Mouse (Mus musculus) midbrain, postnatal 0 days (tissue): ENCODE results near the gene Kpna6. TPM values are rescaled to one million over a fixed set of nuclear protein-coding genes. Genes with fewer than 3 reads are reported as not detected.
A peak's percentile ranks its signal among the peaks of the same experiment; 100 is the strongest.

Experiments used
- ATAC-seq: fragments of 200-750 bp; cut with Nextera tagmentation; 2 replicates; pipeline ENCODE4 v1.8.0; 2017; ENCODE audit warnings: moderate number of reproducible peaks, mild to moderate bottlenecking, moderate TSS enrichment, moderate library complexity; ENCODE audit not compliant: low FRiP score
- DNase-seq: peaks from one replicate; pipeline ENCODE4 v3.0.0-alpha.2; 2015; ENCODE audit warnings: low spot score
- H3K27ac ChIP-seq: fragments of 300-500 bp; sonication (generic); 2 replicates; pipeline ENCODE4 v1.5.1; 2014; ENCODE audit warnings: low read depth, mild to moderate bottlenecking, low read length, mixed read lengths
- H3K27me3 ChIP-seq: fragments of 300-500 bp; sonication (generic); 2 replicates; pipeline ENCODE4 v1.6.1; 2014; ENCODE audit warnings: low read length, control low read depth, mixed read lengths; ENCODE audit not compliant: insufficient read depth
- H3K36me3 ChIP-seq: fragments of 300-500 bp; sonication (generic); 2 replicates; pipeline ENCODE4 v1.6.1; 2014; ENCODE audit warnings: low read length, control low read depth, mixed read lengths; ENCODE audit not compliant: insufficient read depth
- H3K4me1 ChIP-seq: fragments of 300-500 bp; sonication (generic); 2 replicates; pipeline ENCODE4 v1.6.1; 2014; ENCODE audit warnings: mild to moderate bottlenecking, control low read depth, antibody characterized with exemption, low read length, mixed read lengths; ENCODE audit not compliant: insufficient read depth
- H3K4me2 ChIP-seq: fragments of 300-500 bp; sonication (generic); 2 replicates; pipeline ENCODE4 v1.6.1; 2014; ENCODE audit warnings: low read depth, mild to moderate bottlenecking, low read length, mixed read lengths; ENCODE audit not compliant: poor library complexity, severe bottlenecking
- H3K4me3 ChIP-seq: fragments of 300-500 bp; sonication (generic); 2 replicates; pipeline ENCODE4 v1.5.1; 2014; ENCODE audit warnings: low read depth, mild to moderate bottlenecking, low read length, moderate library complexity
- H3K9ac ChIP-seq: fragments of 300-500 bp; sonication (generic); replicated peaks from 2 replicates; pipeline ENCODE4 v1.6.1; 2014; ENCODE audit warnings: mild to moderate bottlenecking, low read length, moderate library complexity, mixed read lengths; ENCODE audit not compliant: poor library complexity, severe bottlenecking
- H3K9me3 ChIP-seq: fragments of 300-500 bp; sonication (generic); 2 replicates; pipeline ENCODE4 v1.6.1; 2016; ENCODE audit warnings: low read length, control low read depth
- CTCF ChIP-seq: IDR thresholded peaks from 2 replicates; pipeline ENCODE4 v1.5.1; 2016; ENCODE audit warnings: antibody characterized with exemption, mild to moderate bottlenecking
- WGBS: fragments of 180-500 bp; shearing (Covaris S2); extraction: QIAGEN DNeasy Blood & Tissue Kit; methylation state at CpG from one replicate; pipeline ENCODE4 v1.1.7; 2014; 5-methylcytosine and 5-hydroxymethylcytosine counted together
- polyA plus RNA-seq: library from polyadenylated mRNA; unstranded; fragments of >200 nt; fragmentation: Nextera tagmentation; extraction: Ambion mirVana; gene quantifications from 2 replicates; pipeline ENCODE4 v1.2.1, GENCODE M21; 2015
- total RNA-seq: library from RNA; depleted of rRNA; stranded (reverse); fragments of >200 nt; gene quantifications from 2 replicates; pipeline ENCODE4 v1.2.3, GENCODE M21; 2014

Gene Kpna6
- total and polyA plus RNA-seq, 2 experiments from 2014 or later: 14.9 to 65.3 TPM

- H3K27me3 ChIP-seq: no peaks in the 10 kb centered on the region
- H3K9ac ChIP-seq: no peak overlapping the region
- peaks cover 13% of the 10 kb centered on the region for H3K4me1 ChIP-seq
- ATAC-seq: no peak
- 53% methylated on average over 5 of the region's 5 CpGs for WGBS
- TF ChIP-seq CTCF: no peak
- no peak overlapping the region for H3K27ac ChIP-seq
- H3K4me2 ChIP-seq: no peak overlapping the region; the same call in 1 of the 2 replicates
- H3K4me3 ChIP-seq: no peak overlapping the region
- H3K9me3 ChIP-seq: no peaks in the 10 kb centered on the region
- H3K36me3 ChIP-seq: peaks cover 20% of the 10 kb centered on the region
- DNase-seq: no peak
These were observed 30.8 kb downstream of the Kpna6 start for GRCm38 (mm10) chr4:129641756-129642155.

- no peaks in the 10 kb centered on the region for H3K9me3 ChIP-seq
- peak; percentile 96 for ATAC-seq
- no peaks in the 10 kb centered on the region for H3K27me3 ChIP-seq
- under 1% methylated on average over 47 of the region's 60 CpGs for WGBS
- peak within 1 kb of the TSS; percentile 89 for H3K27ac ChIP-seq
- peak within 1 kb of the TSS; percentile 87 for H3K4me2 ChIP-seq
- peaks cover 13% of the 10 kb centered on the region for H3K4me1 ChIP-seq
- H3K36me3 ChIP-seq: peaks cover 26% of the 10 kb centered on the region
- H3K9ac ChIP-seq: peak within 1 kb of the TSS; percentile 69
- peak; percentile 99 for DNase-seq
- TF ChIP-seq CTCF: no peak
- peak within 1 kb of the TSS; percentile 54 for H3K4me3 ChIP-seq
These were observed 31.7 kb downstream of the Kpna6 start, which contains the start of gene Txlna for GRCm38 (mm10) chr4:129640638-129641467. TSS of gene Txlna (minus strand) at chr4:129641065.

- Histone ChIP-seq H3K9me3 (no peaks in the 10 kb centered on the region), H3K9ac (peak overlapping the region; percentile 69), H3K36me3 (peaks cover 21% of the 10 kb centered on the region), H3K27me3 (no peaks in the 10 kb centered on the region), H3K27ac (peak overlapping the region; percentile 89), H3K4me3 (peak overlapping the region; percentile 54), H3K4me2 (peak overlapping the region; percentile 87), H3K4me1 (peaks cover 13% of the 10 kb centered on the region)
- TF ChIP-seq CTCF: no peak
- peak; percentile 25 for DNase-seq
- 4% methylated on average over 17 of the region's 17 CpGs for WGBS
- no peak for ATAC-seq
These were observed 32.4 kb downstream of the Kpna6 start for GRCm38 (mm10) chr4:129640101-129640637.

- peaks cover 20% of the 10 kb centered on the region for H3K36me3 ChIP-seq
- H3K9ac ChIP-seq: peak overlapping the region; percentile 69
- H3K4me1 ChIP-seq: peaks cover 13% of the 10 kb centered on the region
- H3K27me3 ChIP-seq: no peaks in the 10 kb centered on the region
- no peak overlapping the region for H3K4me3 ChIP-seq
- DNase-seq (no peak), ATAC-seq (no peak)
- peak overlapping the region; percentile 87 for H3K4me2 ChIP-seq
- H3K27ac ChIP-seq: no peak overlapping the region
- WGBS: 82% methylated on average over 15 of the region's 15 CpGs
- H3K9me3 ChIP-seq: no peaks in the 10 kb centered on the region
- no peak for TF ChIP-seq CTCF
These were observed 33.3 kb downstream of the Kpna6 start for GRCm38 (mm10) chr4:129639221-129639620.

GRCm38 (mm10) chr4:129633852-129634251 is 38.7 kb downstream of the Kpna6 start:
- H3K9ac ChIP-seq: no peak overlapping the region
- H3K4me1 ChIP-seq: peaks cover 2% of the 10 kb centered on the region; the same call in 1 of the 2 replicates
- ATAC-seq (no peak), DNase-seq (no peak)
- no peak overlapping the region for H3K4me2 ChIP-seq
- no peak overlapping the region for H3K27ac ChIP-seq
- TF ChIP-seq CTCF: no peak
- H3K9me3 ChIP-seq: no peaks in the 10 kb centered on the region
- H3K4me3 ChIP-seq: no peak overlapping the region
- peaks cover 61% of the 10 kb centered on the region for H3K36me3 ChIP-seq
- WGBS: 96% methylated on average over 6 of the region's 6 CpGs
- H3K27me3 ChIP-seq: no peaks in the 10 kb centered on the region

GRCm38 (mm10) chr4:129631867-129632266 is 40.7 kb downstream of the Kpna6 start:
- H3K27ac ChIP-seq: no peak overlapping the region
- no peak overlapping the region for H3K4me2 ChIP-seq
- WGBS: 93% methylated on average over 12 of the region's 12 CpGs
- H3K4me3 ChIP-seq: no peak overlapping the region
- TF ChIP-seq CTCF: no peak
- no peaks in the 10 kb centered on the region for H3K9me3 ChIP-seq
- peaks cover 68% of the 10 kb centered on the region for H3K36me3 ChIP-seq
- H3K27me3 ChIP-seq: no peaks in the 10 kb centered on the region
- DNase-seq (no peak), ATAC-seq (no peak)
- H3K9ac ChIP-seq: no peak overlapping the region
- H3K4me1 ChIP-seq: no peaks in the 10 kb centered on the region
